In genomic region chr17:46168318-46168717, GRCm38 (mm10) we compare ENCODE assay signal across 12 mouse cellular contexts. TPM values are rescaled to one million over a fixed set of nuclear protein-coding genes. Genes with fewer than 3 reads are reported as not detected.
DNase-seq lines count a peak whose midpoint lies in the region; ATAC-seq lines count a peak whose summit lies in the region.
"Had no signal": no experiment of that assay in that cellular context is flagged by ENCODE, and none has a peak within 500 bp of the region (broad histone marks: within the 10 kb centered on the region; RNA-seq: fewer than 3 reads in every experiment).

No protein-coding gene starts in this region.

- DNase-seq in embryonic facial prominence, embryonic 14.5 days (ENCODE audit: low spot score): no peak
- no peak for DNase-seq in embryonic facial prominence, embryonic 10.5 days (ENCODE audit: low spot score)
- DNase-seq in limb, embryonic 10.5 days (ENCODE audit: low spot score): no peak
- DNase-seq in spleen, adult 18-20 months: no peak

- no peaks in the 10 kb centered on the region for H3K4me1 ChIP-seq in embryonic facial prominence, embryonic 14.5 days (ENCODE audit: control insufficient read depth, insufficient read depth, low read length)
- no peaks in the 10 kb centered on the region for H3K4me1 ChIP-seq in embryonic facial prominence, embryonic 10.5 days
- no peaks in the 10 kb centered on the region for H3K4me1 ChIP-seq in limb, embryonic 13.5 days
- H3K4me1 ChIP-seq in limb, embryonic 10.5 days: no peaks in the 10 kb centered on the region
- peaks cover 9% of the 10 kb centered on the region; the same call in 1 of the 2 replicates for H3K4me1 ChIP-seq in heart, embryonic 15.5 days (replicated peaks)
- peaks cover under 1% of the 10 kb centered on the region; the same call in 1 of the 2 replicates for H3K4me1 ChIP-seq in forebrain, embryonic 15.5 days
- H3K4me1 ChIP-seq: hindbrain, embryonic 10.5 days had no signal

- no peak overlapping the region for H3K9ac ChIP-seq in embryonic facial prominence, embryonic 14.5 days (ENCODE audit: low read depth, low read length)
- H3K9ac ChIP-seq in limb, embryonic 13.5 days: peak overlapping the region; percentile 10; the same call in 1 of the 2 replicates
- no peak overlapping the region for H3K9ac ChIP-seq in heart, embryonic 15.5 days
- H3K9ac ChIP-seq in forebrain, embryonic 15.5 days (replicated peaks): no peak overlapping the region
- H3K9ac ChIP-seq: limb, embryonic 15.5 days had no signal

- H3K36me3 ChIP-seq in embryonic facial prominence, embryonic 14.5 days (ENCODE audit: control insufficient read depth, insufficient read depth, low read length): peaks cover 99% of the 10 kb centered on the region
- peaks cover 99% of the 10 kb centered on the region for H3K36me3 ChIP-seq in embryonic facial prominence, embryonic 10.5 days (replicated peaks)
- peaks cover 98% of the 10 kb centered on the region for H3K36me3 ChIP-seq in limb, embryonic 13.5 days
- H3K36me3 ChIP-seq in limb, embryonic 10.5 days: peaks cover 98% of the 10 kb centered on the region
- peaks cover 80% of the 10 kb centered on the region for H3K36me3 ChIP-seq in heart, embryonic 15.5 days
- peaks cover 83% of the 10 kb centered on the region for H3K36me3 ChIP-seq in forebrain, embryonic 15.5 days

- H3K27ac ChIP-seq in embryonic facial prominence, embryonic 14.5 days (replicated peaks; ENCODE audit: low read depth, low read length): no peak overlapping the region
- no peak overlapping the region for H3K27ac ChIP-seq in embryonic facial prominence, embryonic 10.5 days (replicated peaks)
- H3K27ac ChIP-seq in limb, embryonic 13.5 days: no peak overlapping the region
- H3K27ac ChIP-seq in limb, embryonic 10.5 days: no peak overlapping the region
- H3K27ac ChIP-seq in heart, embryonic 15.5 days: 0 out of 2 replicates have a peak overlapping the region, but pooled peaks have one; percentile 16
- no peak overlapping the region for H3K27ac ChIP-seq in forebrain, embryonic 15.5 days (replicated peaks)
- H3K27ac ChIP-seq: hindbrain, embryonic 10.5 days; limb, embryonic 15.5 days had no signal

- H3K9me3 ChIP-seq in embryonic facial prominence, embryonic 14.5 days (ENCODE audit: control insufficient read depth, low read length): no peaks in the 10 kb centered on the region
- no peaks in the 10 kb centered on the region for H3K9me3 ChIP-seq in embryonic facial prominence, embryonic 10.5 days
- H3K9me3 ChIP-seq in limb, embryonic 13.5 days: no peaks in the 10 kb centered on the region
- no peaks in the 10 kb centered on the region for H3K9me3 ChIP-seq in limb, embryonic 10.5 days (replicated peaks)
- no peaks in the 10 kb centered on the region for H3K9me3 ChIP-seq in heart, embryonic 15.5 days (replicated peaks)
- no peaks in the 10 kb centered on the region for H3K9me3 ChIP-seq in forebrain, embryonic 15.5 days
- H3K9me3 ChIP-seq: hindbrain, embryonic 10.5 days; limb, embryonic 15.5 days had no signal

- WGBS in embryonic facial prominence, embryonic 14.5 days: 41% methylated on average over 5 of the region's 5 CpGs
- WGBS in embryonic facial prominence, embryonic 10.5 days: 58% methylated on average over 5 of the region's 5 CpGs
- 41% methylated on average over 5 of the region's 5 CpGs for WGBS in limb, embryonic 13.5 days
- 61% methylated on average over 5 of the region's 5 CpGs for WGBS in limb, embryonic 10.5 days
- WGBS in heart, embryonic 15.5 days: 31% methylated on average over 5 of the region's 5 CpGs
- 63% methylated on average over 5 of the region's 5 CpGs for WGBS in forebrain, embryonic 15.5 days

- H3K4me3 ChIP-seq in embryonic facial prominence, embryonic 14.5 days (ENCODE audit: low read depth, low read length): no peak overlapping the region
- H3K4me3 ChIP-seq in embryonic facial prominence, embryonic 10.5 days: no peak overlapping the region
- H3K4me3 ChIP-seq in limb, embryonic 13.5 days: no peak overlapping the region
- H3K4me3 ChIP-seq in limb, embryonic 10.5 days: no peak overlapping the region
- H3K4me3 ChIP-seq in heart, embryonic 15.5 days: no peak overlapping the region
- no peak overlapping the region for H3K4me3 ChIP-seq in forebrain, embryonic 15.5 days
- H3K4me3 ChIP-seq: hindbrain, embryonic 10.5 days; limb, embryonic 15.5 days had no signal

- H3K27me3 ChIP-seq in embryonic facial prominence, embryonic 14.5 days (replicated peaks; ENCODE audit: control insufficient read depth, insufficient read depth, low read length): no peaks in the 10 kb centered on the region
- H3K27me3 ChIP-seq in embryonic facial prominence, embryonic 10.5 days (replicated peaks; ENCODE audit: low read depth, poor library complexity, severe bottlenecking): no peaks in the 10 kb centered on the region
- H3K27me3 ChIP-seq in limb, embryonic 13.5 days: no peaks in the 10 kb centered on the region
- no peaks in the 10 kb centered on the region for H3K27me3 ChIP-seq in limb, embryonic 10.5 days (ENCODE audit: low read depth, poor library complexity, severe bottlenecking)
- no peaks in the 10 kb centered on the region for H3K27me3 ChIP-seq in heart, embryonic 15.5 days
- no peaks in the 10 kb centered on the region for H3K27me3 ChIP-seq in forebrain, embryonic 15.5 days
- H3K27me3 ChIP-seq: CH12.LX; limb, embryonic 15.5 days had no signal

- 0 out of 2 replicates have a peak, but pooled peaks have one; percentile 23 for ATAC-seq in embryonic facial prominence, embryonic 14.5 days (ENCODE audit: low read depth)
- ATAC-seq in limb, embryonic 13.5 days (ENCODE audit: low FRiP score, low read depth): no peak
- ATAC-seq in heart, embryonic 15.5 days (replicated peaks; ENCODE audit: insufficient number of reproducible peaks, insufficient read depth, low FRiP score, low read depth): no peak
- peak; percentile 48 for ATAC-seq in megakaryocyte-erythroid progenitor cell, adult 5-6 weeks (replicated peaks; ENCODE audit: low FRiP score, low TSS enrichment, poor library complexity, severe bottlenecking)
- no peak for ATAC-seq in forebrain, embryonic 15.5 days (replicated peaks)
- ATAC-seq: forebrain, embryonic 14.5 days had no signal

- H3K4me2 ChIP-seq in embryonic facial prominence, embryonic 14.5 days (ENCODE audit: low read depth, low read length): no peak overlapping the region
- H3K4me2 ChIP-seq in limb, embryonic 13.5 days (replicated peaks): no peak overlapping the region
- H3K4me2 ChIP-seq in heart, embryonic 15.5 days: no peak overlapping the region
- no peak overlapping the region for H3K4me2 ChIP-seq in forebrain, embryonic 15.5 days (replicated peaks)
- H3K4me2 ChIP-seq: limb, embryonic 15.5 days had no signal

RNA-seq across cellular contexts. Expression of gene Gtpbp2, which starts 7.5 kb away (rescaled TPM):
- polyA plus RNA-seq in embryonic facial prominence, embryonic 14.5 days (2014; fragmentation: Nextera tagmentation; extraction: Ambion mirVana): 27.1 and 28.2 TPM in 2 replicates
- polyA plus RNA-seq in embryonic facial prominence, embryonic 10.5 days (2016; fragmentation: Nextera tagmentation; extraction: Ambion mirVana): 33.8 and 34.9 TPM in 2 replicates
- 45.2 and 49.3 TPM in 2 replicates for polyA plus RNA-seq in limb, embryonic 13.5 days (2015; fragmentation: Nextera tagmentation; extraction: Ambion mirVana)
- polyA plus RNA-seq in limb, embryonic 10.5 days (2016; fragmentation: Nextera tagmentation; extraction: Ambion mirVana): 31.8 and 40.6 TPM in 2 replicates
- polyA plus RNA-seq in heart, embryonic 15.5 days (2015; fragmentation: Nextera tagmentation; extraction: Ambion mirVana): 33.8 and 36.8 TPM in 2 replicates
- total RNA-seq in megakaryocyte-erythroid progenitor cell, adult 5-6 weeks (2014; fragmentation: Nextera tagmentation): 47.9 and 52.5 TPM in 2 replicates
- total RNA-seq in megakaryocyte-erythroid progenitor cell, adult 5-6 weeks (2017): 23.7 and 24.6 TPM in 2 replicates
- 41.4 and 45.4 TPM in 2 replicates for polyA plus RNA-seq in forebrain, embryonic 15.5 days (2015; fragmentation: Nextera tagmentation; extraction: Ambion mirVana)

RNA-seq across cellular contexts. Expression of gene Mad2l1bp, which starts 15.0 kb away (rescaled TPM):
- 28.1 and 30.4 TPM in 2 replicates for polyA plus RNA-seq in embryonic facial prominence, embryonic 14.5 days (2014; fragmentation: Nextera tagmentation; extraction: Ambion mirVana)
- polyA plus RNA-seq in embryonic facial prominence, embryonic 10.5 days (2016; fragmentation: Nextera tagmentation; extraction: Ambion mirVana): 36.6 and 41.0 TPM in 2 replicates
- 36.4 and 39.0 TPM in 2 replicates for polyA plus RNA-seq in limb, embryonic 13.5 days (2015; fragmentation: Nextera tagmentation; extraction: Ambion mirVana)
- 37.7 and 39.2 TPM in 2 replicates for polyA plus RNA-seq in limb, embryonic 10.5 days (2016; fragmentation: Nextera tagmentation; extraction: Ambion mirVana)
- 31.4 and 34.4 TPM in 2 replicates for polyA plus RNA-seq in heart, embryonic 15.5 days (2015; fragmentation: Nextera tagmentation; extraction: Ambion mirVana)
- total RNA-seq in megakaryocyte-erythroid progenitor cell, adult 5-6 weeks (2014; fragmentation: Nextera tagmentation): 15.4 and 16.1 TPM in 2 replicates
- total RNA-seq in megakaryocyte-erythroid progenitor cell, adult 5-6 weeks (2017): 8.0 and 9.7 TPM in 2 replicates
- polyA plus RNA-seq in forebrain, embryonic 15.5 days (2015; fragmentation: Nextera tagmentation; extraction: Ambion mirVana): 27.0 and 28.9 TPM in 2 replicates

RNA-seq across cellular contexts. Expression of gene Rsph9, which starts 24.3 kb away (rescaled TPM):
- 12.6 and 21.8 TPM in 2 replicates for polyA plus RNA-seq in embryonic facial prominence, embryonic 14.5 days (2014; fragmentation: Nextera tagmentation; extraction: Ambion mirVana)
- 9.8 and 10.2 TPM in 2 replicates for polyA plus RNA-seq in embryonic facial prominence, embryonic 10.5 days (2016; fragmentation: Nextera tagmentation; extraction: Ambion mirVana)
- 11.1 and 11.4 TPM in 2 replicates for polyA plus RNA-seq in limb, embryonic 13.5 days (2015; fragmentation: Nextera tagmentation; extraction: Ambion mirVana)
- 7.7 and 10.0 TPM in 2 replicates for polyA plus RNA-seq in limb, embryonic 10.5 days (2016; fragmentation: Nextera tagmentation; extraction: Ambion mirVana)
- 5.8 and 6.9 TPM in 2 replicates for polyA plus RNA-seq in heart, embryonic 15.5 days (2015; fragmentation: Nextera tagmentation; extraction: Ambion mirVana)
- 4.3 TPM in 1 of 2 replicates, not detected in the other for total RNA-seq in megakaryocyte-erythroid progenitor cell, adult 5-6 weeks (2014; fragmentation: Nextera tagmentation)
- total RNA-seq in megakaryocyte-erythroid progenitor cell, adult 5-6 weeks (2017): not detected in 2 replicates
- 37.2 and 45.7 TPM in 2 replicates for polyA plus RNA-seq in forebrain, embryonic 15.5 days (2015; fragmentation: Nextera tagmentation; extraction: Ambion mirVana)

RNA-seq across cellular contexts. Expression of gene Polh, which starts 34.1 kb away (rescaled TPM):
- 8.6 and 9.4 TPM in 2 replicates for polyA plus RNA-seq in embryonic facial prominence, embryonic 14.5 days (2014; fragmentation: Nextera tagmentation; extraction: Ambion mirVana)
- polyA plus RNA-seq in embryonic facial prominence, embryonic 10.5 days (2016; fragmentation: Nextera tagmentation; extraction: Ambion mirVana): 15.1 and 15.7 TPM in 2 replicates
- 18.9 and 19.2 TPM in 2 replicates for polyA plus RNA-seq in limb, embryonic 13.5 days (2015; fragmentation: Nextera tagmentation; extraction: Ambion mirVana)
- polyA plus RNA-seq in limb, embryonic 10.5 days (2016; fragmentation: Nextera tagmentation; extraction: Ambion mirVana): 11.4 and 11.5 TPM in 2 replicates
- polyA plus RNA-seq in heart, embryonic 15.5 days (2015; fragmentation: Nextera tagmentation; extraction: Ambion mirVana): 11.7 and 12.7 TPM in 2 replicates
- 19.9 and 27.9 TPM in 2 replicates for total RNA-seq in megakaryocyte-erythroid progenitor cell, adult 5-6 weeks (2014; fragmentation: Nextera tagmentation)
- total RNA-seq in megakaryocyte-erythroid progenitor cell, adult 5-6 weeks (2017): 22.5 and 30.3 TPM in 2 replicates
- 8.5 and 9.9 TPM in 2 replicates for polyA plus RNA-seq in forebrain, embryonic 15.5 days (2015; fragmentation: Nextera tagmentation; extraction: Ambion mirVana)

RNA-seq across cellular contexts. Expression of gene Xpo5, which starts 34.3 kb away (rescaled TPM):
- polyA plus RNA-seq in embryonic facial prominence, embryonic 14.5 days (2014; fragmentation: Nextera tagmentation; extraction: Ambion mirVana): 42.3 and 43.8 TPM in 2 replicates
- 72.7 and 77.6 TPM in 2 replicates for polyA plus RNA-seq in embryonic facial prominence, embryonic 10.5 days (2016; fragmentation: Nextera tagmentation; extraction: Ambion mirVana)
- polyA plus RNA-seq in limb, embryonic 13.5 days (2015; fragmentation: Nextera tagmentation; extraction: Ambion mirVana): 43.1 and 48.5 TPM in 2 replicates
- polyA plus RNA-seq in limb, embryonic 10.5 days (2016; fragmentation: Nextera tagmentation; extraction: Ambion mirVana): 72.7 and 78.5 TPM in 2 replicates
- polyA plus RNA-seq in heart, embryonic 15.5 days (2015; fragmentation: Nextera tagmentation; extraction: Ambion mirVana): 15.1 and 22.0 TPM in 2 replicates
- total RNA-seq in megakaryocyte-erythroid progenitor cell, adult 5-6 weeks (2014; fragmentation: Nextera tagmentation): 58.7 and 74.9 TPM in 2 replicates
- 74.0 and 81.7 TPM in 2 replicates for total RNA-seq in megakaryocyte-erythroid progenitor cell, adult 5-6 weeks (2017)
- 42.4 and 42.7 TPM in 2 replicates for polyA plus RNA-seq in forebrain, embryonic 15.5 days (2015; fragmentation: Nextera tagmentation; extraction: Ambion mirVana)

Comparison
In these comparisons a context has a peak if more than half of its experiments do, and no peak if none do; other contexts are left out.
1. ATAC-seq: peak in embryonic facial prominence, embryonic 14.5 days (single experiment) and megakaryocyte-erythroid progenitor cell, adult 5-6 weeks (single experiment); none in limb, embryonic 13.5 days (single experiment), heart, embryonic 15.5 days (single experiment) and forebrain, embryonic 15.5 days (single experiment).